Mouse (Mus musculus) olfactory bulb, adult 2 months (tissue): ENCODE measurements around the gene 2700097O09Rik.

Experiments
- CTCF ChIP-seq: fragments of 200-500 bp; IDR thresholded peaks from 2 replicates; pipeline ENCODE4 v1.5.1; 2012; ENCODE audit warnings: low read depth, mild to moderate bottlenecking, low read length, moderate library complexity; ENCODE audit not compliant: insufficient read depth
- POLR2A ChIP-seq: fragments of 200-500 bp; IDR thresholded peaks from 2 replicates; pipeline ENCODE4 v1.6.1; 2012; ENCODE audit warnings: mild to moderate bottlenecking, low read depth, low read length, moderate library complexity; ENCODE audit not compliant: insufficient read depth

DNA sequence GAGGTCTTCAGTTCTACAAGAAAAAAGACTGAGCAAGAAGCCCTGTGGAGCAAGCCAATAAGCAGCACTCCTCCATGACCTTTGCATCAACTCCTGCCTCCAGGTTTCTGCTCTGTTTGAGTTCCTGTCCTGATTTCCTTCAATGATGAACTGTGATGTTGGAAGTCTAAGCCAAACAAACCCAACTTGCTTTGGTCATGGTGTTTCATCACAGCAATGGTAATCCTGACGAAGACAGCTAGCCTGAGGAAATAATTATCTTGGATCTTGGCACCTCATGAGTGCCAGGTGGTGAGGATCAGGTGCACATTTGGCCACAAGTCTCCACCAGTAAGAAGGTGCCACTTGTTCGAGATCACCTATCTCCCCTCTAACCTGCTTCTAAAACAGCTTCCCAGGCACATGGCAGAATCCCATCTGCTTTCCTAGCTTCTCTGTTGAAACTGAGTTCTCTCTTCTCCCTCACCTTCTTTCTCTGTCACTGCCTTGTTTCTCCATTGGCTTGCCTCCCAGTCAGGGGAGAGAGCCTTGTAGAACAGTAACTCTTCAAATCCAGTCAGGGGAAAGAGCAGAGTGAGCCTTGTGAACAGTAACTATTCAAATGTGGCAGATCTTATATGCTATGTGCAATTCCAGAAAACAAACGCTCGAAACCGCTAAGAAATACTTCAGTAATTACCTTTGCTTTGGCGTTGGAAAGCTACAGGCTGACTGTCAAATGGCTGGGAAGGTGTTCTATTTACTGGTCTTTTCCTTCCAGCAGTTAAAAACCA, 66.1 kb downstream of the 2700097O09Rik start, which contains the start of gene Baz1a:
- TF ChIP-seq CTCF (no peak), POLR2A (no peak)
